Mouse (Mus musculus) heart, embryonic 14.5 days (tissue): ENCODE results near the gene Lsm4. TPM values are rescaled to one million over a fixed set of nuclear protein-coding genes. Genes with fewer than 3 reads are reported as not detected.

ENCODE experiments used
- ATAC-seq: fragments of 200-750 bp; cut with Nextera tagmentation; 2 replicates; pipeline ENCODE4 v1.8.0; 2017; ENCODE audit warnings: low read depth, moderate TSS enrichment; ENCODE audit not compliant: insufficient number of reproducible peaks, insufficient read depth, low FRiP score
- H3K27ac ChIP-seq, 2 experiments: fragments of 200-500 bp in 1 of 2; fragments of 300-500 bp in 1 of 2; sonication (generic) in 1 of 2; replicated peaks in 1 of 2; 2 replicates each; pipeline ENCODE4 v1.5.1; 2012 to 2014; ENCODE audit warnings: low read depth in 2 of 2, low read length in 2 of 2, control low read depth in 1 of 2, mild to moderate bottlenecking in 1 of 2, mixed read lengths in 1 of 2; ENCODE audit not compliant: control insufficient read depth in 1 of 2, insufficient read depth in 1 of 2
- H3K27me3 ChIP-seq: fragments of 300-500 bp; sonication (generic); 2 replicates; pipeline ENCODE4 v1.6.1; 2014; ENCODE audit warnings: mild to moderate bottlenecking, low read length, control low read depth; ENCODE audit not compliant: control insufficient read depth, insufficient read depth
- H3K36me3 ChIP-seq: fragments of 300-500 bp; sonication (generic); 2 replicates; pipeline ENCODE4 v1.6.1; 2014; ENCODE audit warnings: mild to moderate bottlenecking, control low read depth, low read length, mixed read lengths; ENCODE audit not compliant: control insufficient read depth, insufficient read depth
- H3K4me1 ChIP-seq, 2 experiments: fragments of 200-500 bp in 1 of 2; fragments of 300-500 bp in 1 of 2; sonication (generic) in 1 of 2; 2 replicates each; pipeline ENCODE4 v1.6.1; 2012 to 2014; ENCODE audit warnings: low read length in 2 of 2, control low read depth in 1 of 2, mixed read lengths in 1 of 2; ENCODE audit not compliant: control insufficient read depth in 2 of 2, insufficient read depth in 2 of 2
- H3K4me2 ChIP-seq: fragments of 300-500 bp; sonication (generic); 2 replicates; pipeline ENCODE4 v1.6.1; 2014; ENCODE audit warnings: mild to moderate bottlenecking, low read length
- H3K4me3 ChIP-seq, 2 experiments: fragments of 200-500 bp in 1 of 2; fragments of 300-500 bp in 1 of 2; sonication (generic) in 1 of 2; 2 replicates each; pipeline ENCODE4 v1.5.1; 2012 to 2014; ENCODE audit warnings: low read length in 2 of 2, mild to moderate bottlenecking in 2 of 2, control low read depth in 1 of 2, low read depth in 1 of 2, moderate library complexity in 1 of 2; ENCODE audit not compliant: control insufficient read depth in 1 of 2, insufficient read depth in 1 of 2
- H3K9ac ChIP-seq: fragments of 300-500 bp; sonication (generic); 2 replicates; pipeline ENCODE4 v1.6.1; 2014; ENCODE audit warnings: mild to moderate bottlenecking, low read length
- H3K9me3 ChIP-seq: fragments of 300-500 bp; sonication (generic); 2 replicates; pipeline ENCODE4 v1.6.1; 2016; ENCODE audit warnings: low read length, control low read depth; ENCODE audit not compliant: control insufficient read depth
- WGBS: fragments of 180-500 bp; shearing (Covaris S2); extraction: QIAGEN DNeasy Blood & Tissue Kit; methylation state at CpG from one replicate; pipeline ENCODE4 v1.1.7; 2014; 5-methylcytosine and 5-hydroxymethylcytosine counted together
- polyA plus RNA-seq: library from polyadenylated mRNA; unstranded; fragments of >200 nt; fragmentation: Nextera tagmentation; extraction: Ambion mirVana; gene quantifications from 2 replicates; pipeline ENCODE4 v1.2.1, GENCODE M21; 2014

Gene Lsm4
- polyA plus RNA-seq, 1 experiment from 2014 or later: 334 TPM

DNA sequence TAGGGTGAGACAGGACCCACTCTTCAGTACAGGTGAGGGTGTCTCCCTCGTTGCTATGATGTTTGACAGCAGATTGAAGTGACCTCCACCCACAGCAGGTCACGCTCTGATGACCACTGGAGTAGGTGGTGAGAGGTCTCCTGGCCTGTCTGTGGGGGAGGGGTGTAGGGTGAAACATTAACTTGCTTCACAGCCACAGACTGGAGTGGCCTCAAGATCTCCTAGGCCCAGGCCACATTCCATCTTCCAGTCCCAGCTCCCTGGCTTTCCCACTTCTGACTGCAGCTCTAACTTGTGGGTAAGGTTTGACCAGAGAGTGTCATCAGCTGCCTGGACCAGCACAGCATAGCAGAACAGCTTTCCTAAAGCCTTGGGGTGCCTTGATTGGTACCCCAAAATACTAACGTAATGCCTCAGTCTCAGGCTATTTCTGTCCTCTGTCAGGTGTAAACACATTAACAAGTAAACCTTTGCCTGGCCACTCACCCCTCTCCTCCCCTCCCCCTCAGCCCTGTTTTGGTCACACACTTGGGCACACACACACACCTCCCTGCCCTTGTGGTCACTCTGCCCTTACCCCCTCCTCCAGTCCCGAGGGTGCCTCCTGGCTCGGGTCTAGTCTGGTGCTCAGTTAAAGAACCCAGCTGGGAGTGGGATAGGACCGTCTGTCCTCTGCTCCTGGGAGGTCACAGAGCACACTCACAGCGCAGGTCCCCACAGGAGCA lies 50.6 kb downstream of the Lsm4 start, which contains the start of gene Pde4c:
TSS of gene Pde4c (plus strand) at position 235 of the 725 bp plus-strand sequence.
- no peaks in the 10 kb centered on the region for H3K36me3 ChIP-seq
- H3K27ac ChIP-seq: no peak within 1 kb of the TSS
- 51% methylated on average over 7 of the region's 7 CpGs for WGBS
- peaks cover 32% of the 10 kb centered on the region for H3K27me3 ChIP-seq
- H3K9ac ChIP-seq: no peak within 1 kb of the TSS
- no peak within 1 kb of the TSS for H3K4me3 ChIP-seq
- no peaks in the 10 kb centered on the region for H3K9me3 ChIP-seq
- no peak within 1 kb of the TSS for H3K4me2 ChIP-seq
- no peaks in the 10 kb centered on the region for H3K4me1 ChIP-seq
- no peak for ATAC-seq

DNA sequence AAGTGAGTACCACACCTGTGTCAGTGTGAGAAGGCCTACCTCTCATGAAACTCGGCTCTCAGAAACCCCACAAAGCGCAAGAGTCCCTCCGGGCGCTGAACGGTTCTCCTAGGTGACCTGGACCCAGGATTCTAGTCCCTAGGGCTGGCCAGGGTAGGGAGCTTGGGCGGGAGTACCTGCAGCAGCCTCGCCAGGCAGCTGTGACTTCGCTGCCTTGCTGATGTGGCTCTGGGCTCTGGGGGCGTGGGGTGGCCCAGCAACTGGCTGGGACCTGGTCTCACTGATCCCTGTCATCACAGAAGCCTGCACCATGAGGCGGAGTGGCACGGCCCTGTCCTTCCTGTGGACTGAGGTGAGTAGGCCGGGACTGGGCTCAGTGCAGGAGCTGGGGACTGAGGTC lies 51.2 kb downstream of the Lsm4 start:
- no peak overlapping the region for H3K4me3 ChIP-seq
- WGBS: 68% methylated on average over 12 of the region's 12 CpGs
- no peak for ATAC-seq
- no peak overlapping the region for H3K9ac ChIP-seq
- H3K27me3 ChIP-seq: peaks cover 37% of the 10 kb centered on the region
- no peak overlapping the region for H3K4me2 ChIP-seq
- no peaks in the 10 kb centered on the region for H3K9me3 ChIP-seq
- no peaks in the 10 kb centered on the region for H3K36me3 ChIP-seq
- no peaks in the 10 kb centered on the region for H3K4me1 ChIP-seq
- no peak overlapping the region for H3K27ac ChIP-seq

DNA sequence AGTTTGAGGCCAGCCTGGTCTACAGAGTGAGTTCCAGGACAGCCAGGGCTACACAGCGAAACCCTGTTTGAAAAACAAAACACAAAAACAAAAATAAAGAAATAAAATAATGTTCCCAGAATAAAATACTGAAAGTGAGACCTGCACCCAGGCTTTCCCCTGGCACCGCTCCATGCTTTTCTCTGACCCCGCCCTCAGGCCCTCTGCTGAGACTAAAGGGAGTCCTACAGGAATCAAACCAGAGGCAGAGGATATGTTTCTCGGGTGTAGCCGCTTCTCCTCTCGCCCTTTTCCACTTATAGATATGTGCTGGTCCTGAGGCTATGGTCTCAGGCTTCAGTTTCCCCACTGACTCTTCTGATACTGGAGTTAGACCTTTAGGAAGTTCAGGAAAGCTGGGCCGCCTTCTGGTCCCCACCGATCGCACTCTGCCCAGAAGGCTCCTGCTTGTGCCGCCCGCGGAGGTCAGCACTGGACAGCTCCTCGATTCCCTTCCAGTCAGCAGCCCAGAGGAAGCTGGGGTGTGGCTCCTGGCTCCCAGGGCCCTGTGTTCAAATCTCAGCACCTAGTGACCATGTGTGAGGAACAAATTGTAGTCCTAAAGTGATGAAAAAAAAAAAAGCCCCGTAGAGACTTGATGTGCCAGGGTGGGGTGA lies 52.9 kb downstream of the Lsm4 start:
- H3K4me1 ChIP-seq: 0 out of 4 replicates have a peak, but pooled peaks cover 0 to 4% of the 10 kb centered on the region in 2 experiments
- H3K27me3 ChIP-seq: peaks cover 46% of the 10 kb centered on the region
- no peak overlapping the region for H3K4me3 ChIP-seq
- no peak for ATAC-seq
- 20% methylated on average over 14 of the region's 14 CpGs for WGBS
- no peak overlapping the region for H3K4me2 ChIP-seq
- H3K9me3 ChIP-seq: no peaks in the 10 kb centered on the region
- H3K27ac ChIP-seq: no peak overlapping the region
- H3K9ac ChIP-seq: no peak overlapping the region
- no peaks in the 10 kb centered on the region for H3K36me3 ChIP-seq

DNA sequence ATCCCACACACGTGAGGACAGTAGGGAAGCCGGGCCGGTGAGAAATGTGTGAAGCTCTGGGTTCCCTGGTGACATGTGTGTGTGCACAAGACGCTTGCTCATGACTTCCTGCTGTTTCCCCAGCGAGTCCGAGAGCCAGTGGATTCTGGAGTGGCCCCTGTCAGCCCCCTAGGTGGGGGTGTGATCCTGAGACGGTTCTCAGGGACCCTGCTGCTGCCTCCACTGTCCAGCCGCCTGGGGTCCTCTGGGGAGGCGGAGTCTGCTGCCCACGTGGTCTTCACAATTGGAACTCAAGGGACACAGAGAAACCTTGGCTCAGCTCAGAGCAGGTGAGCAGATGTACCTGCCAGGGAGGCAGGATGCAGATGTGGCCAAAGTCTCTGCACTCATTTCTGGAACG lies 53.7 kb downstream of the Lsm4 start:
- 43% methylated on average over 11 of the region's 11 CpGs for WGBS
- H3K4me3 ChIP-seq: no peak overlapping the region
- H3K27ac ChIP-seq: no peak overlapping the region
- no peak overlapping the region for H3K9ac ChIP-seq
- 0 out of 4 replicates have a peak, but pooled peaks cover 0 to 4% of the 10 kb centered on the region in 2 experiments for H3K4me1 ChIP-seq
- no peak overlapping the region for H3K4me2 ChIP-seq
- ATAC-seq: no peak
- H3K9me3 ChIP-seq: no peaks in the 10 kb centered on the region
- peaks cover 53% of the 10 kb centered on the region for H3K27me3 ChIP-seq
- H3K36me3 ChIP-seq: no peaks in the 10 kb centered on the region

Other genes with a start within 250 kb of the Lsm4 start
- 12.2 and 14.1 TPM in 2 replicates for gene Crtc1, start 233.7 kb upstream of the Lsm4 start, polyA plus RNA-seq
- 9.6 and 9.8 TPM in 2 replicates for gene Klhl26, start 196.3 kb upstream of the Lsm4 start, polyA plus RNA-seq
- gene Tmem59l, start 185.9 kb upstream of the Lsm4 start, polyA plus RNA-seq: 0.31 TPM in 1 of 2 replicates, not detected in the other
- gene Crlf1, start 180.1 kb upstream of the Lsm4 start, polyA plus RNA-seq: 0.42 and 2.0 TPM in 2 replicates
- gene Rex1bd, start 166.5 kb upstream of the Lsm4 start, polyA plus RNA-seq: 129 and 138 TPM in 2 replicates
- gene Uba52, start 162.4 kb upstream of the Lsm4 start, polyA plus RNA-seq: 900 and 1,040 TPM in 2 replicates
- gene Fkbp8, start 145.5 kb upstream of the Lsm4 start, polyA plus RNA-seq: 189 and 209 TPM in 2 replicates
- gene Kxd1, start 145.3 kb upstream of the Lsm4 start, polyA plus RNA-seq: 79.3 and 85.7 TPM in 2 replicates
- gene Ell, start 133.8 kb upstream of the Lsm4 start, polyA plus RNA-seq: 13.0 and 13.2 TPM in 2 replicates
- 59.5 and 69.8 TPM in 2 replicates for gene Isyna1, start 78.9 kb upstream of the Lsm4 start, polyA plus RNA-seq
- 83.7 and 85.8 TPM in 2 replicates for gene Ssbp4, start 64.4 kb upstream of the Lsm4 start, polyA plus RNA-seq
- 1.3 and 3.2 TPM in 2 replicates for gene Lrrc25, start 57.1 kb upstream of the Lsm4 start, polyA plus RNA-seq
- gene Gdf15, start 40.8 kb upstream of the Lsm4 start, polyA plus RNA-seq: 1.1 TPM in 2 replicates
- gene Pgpep1, start 12.9 kb upstream of the Lsm4 start, polyA plus RNA-seq: 39.7 and 46.6 TPM in 2 replicates
- gene Jund, start 25.7 kb downstream of the Lsm4 start, polyA plus RNA-seq: 122 and 137 TPM in 2 replicates
- gene Iqcn, start 30.2 kb downstream of the Lsm4 start, polyA plus RNA-seq: not detected in 2 replicates
- gene Gm3336, start 45.3 kb downstream of the Lsm4 start, polyA plus RNA-seq: not detected in 2 replicates
- 0.08 and 0.23 TPM in 2 replicates for gene Pde4c, start 50.5 kb downstream of the Lsm4 start, polyA plus RNA-seq
- 24.1 and 25.7 TPM in 2 replicates for gene Rab3a, start 81.4 kb downstream of the Lsm4 start, polyA plus RNA-seq
- gene Mpv17l2, start 87.7 kb downstream of the Lsm4 start, polyA plus RNA-seq: 44.0 and 47.4 TPM in 2 replicates
- gene Pik3r2, start 103.5 kb downstream of the Lsm4 start, polyA plus RNA-seq: 23.1 and 26.7 TPM in 2 replicates
- gene Mast3, start 131.8 kb downstream of the Lsm4 start, polyA plus RNA-seq: 6.7 and 9.4 TPM in 2 replicates
- gene Il12rb1, start 135.2 kb downstream of the Lsm4 start, polyA plus RNA-seq: 0.09 TPM in 1 of 2 replicates, not detected in the other
- 2.5 and 2.8 TPM in 2 replicates for gene Arrdc2, start 166.5 kb downstream of the Lsm4 start, polyA plus RNA-seq
- gene Kcnn1, start 190.0 kb downstream of the Lsm4 start, polyA plus RNA-seq: 1.8 and 2.2 TPM in 2 replicates
- gene Ccdc124, start 200.7 kb downstream of the Lsm4 start, polyA plus RNA-seq: 78.5 and 78.7 TPM in 2 replicates
- not detected in 2 replicates for gene Slc5a5, start 219.5 kb downstream of the Lsm4 start, polyA plus RNA-seq
- gene Rpl18a, start 224.2 kb downstream of the Lsm4 start, polyA plus RNA-seq: 3,308 and 3,796 TPM in 2 replicates
- gene Map1s, start 232.7 kb downstream of the Lsm4 start, polyA plus RNA-seq: 24.8 and 29.9 TPM in 2 replicates